Mouse (Mus musculus) ES-E14 (cell line): ENCODE data around the gene Gpr152.

Source experiments
- CHD2 ChIP-seq: IDR thresholded peaks from 2 replicates; pipeline ENCODE4 v1.6.1; 2014; ENCODE audit warnings: mild to moderate bottlenecking, low read depth, low read length, inconsistent platforms
- ZC3H11A ChIP-seq: IDR thresholded peaks from 2 replicates; pipeline ENCODE4 v1.6.1; 2012; ENCODE audit warnings: low read depth, mild to moderate bottlenecking, inconsistent platforms, low read length, borderline replicate concordance
- ZNF384 ChIP-seq: IDR thresholded peaks from 2 replicates; pipeline ENCODE4 v1.6.1; 2012; ENCODE audit warnings: low read depth, low read length, inconsistent platforms

DNA sequence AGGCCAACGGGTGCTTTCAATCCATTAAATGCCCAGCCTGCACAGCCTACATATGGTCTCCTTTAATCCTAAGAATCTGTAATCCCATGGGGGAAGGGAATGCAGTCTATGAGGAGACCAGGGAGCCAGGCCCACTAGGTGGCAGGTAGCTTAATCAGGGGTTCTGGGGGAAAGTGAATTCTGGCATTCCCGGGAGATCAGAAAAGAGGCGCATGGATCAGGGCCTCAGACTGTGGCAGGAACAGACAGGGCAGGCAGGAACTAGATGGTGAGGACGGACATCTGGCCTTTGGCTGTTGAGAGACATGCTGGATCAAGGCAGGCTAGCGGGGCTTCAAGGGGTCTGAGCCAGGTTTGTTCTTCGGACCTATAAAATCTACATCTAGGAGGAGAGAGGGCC is 38.1 kb upstream of the Gpr152 start:
- no peak for TF ChIP-seq CHD2
- TF ChIP-seq ZNF384 = no peak
- TF ChIP-seq ZC3H11A = no peak
